Mouse (Mus musculus): Measurements from ENCODE around the gene Slc1a7. TPM values are rescaled to one million over a fixed set of nuclear protein-coding genes. Genes with fewer than 3 reads are reported as not detected.
A peak's percentile ranks its signal among the peaks of the same experiment; 100 is the strongest.

Gene Slc1a7
- polyA plus RNA-seq (2015; fragmentation: Nextera tagmentation; extraction: Ambion mirVana): not detected in 2 replicates

- ATAC-seq: no peak
- no peak within 1 kb of the TSS for H3K4me3 ChIP-seq (replicated peaks)
- H3K36me3 ChIP-seq: no peaks in the 10 kb centered on the region
- no peaks in the 10 kb centered on the region for H3K9me3 ChIP-seq
- H3K4me1 ChIP-seq (replicated peaks): no peaks in the 10 kb centered on the region
- no peaks in the 10 kb centered on the region for H3K27me3 ChIP-seq
- H3K27ac ChIP-seq: no peak within 1 kb of the TSS
- WGBS: 80% methylated on average over 16 of the region's 16 CpGs
- no peak within 1 kb of the TSS for H3K4me2 ChIP-seq (replicated peaks)
- H3K9ac ChIP-seq (replicated peaks): no peak within 1 kb of the TSS
Measured at GRCm38 (mm10) chr4:107967966-107968682, at the start of gene Slc1a7. Gene Slc1a7 (plus strand): TSS chr4:107968332.

- Histone ChIP-seq H3K9me3 (no peaks in the 10 kb centered on the region), H3K9ac (replicated peaks) (no peak overlapping the region), H3K4me3 (replicated peaks) (no peak overlapping the region), H3K27ac (no peak overlapping the region), H3K36me3 (no peaks in the 10 kb centered on the region; the same call in 1 of the 2 replicates), H3K27me3 (no peaks in the 10 kb centered on the region), H3K4me1 (replicated peaks) (peaks cover 17% of the 10 kb centered on the region; the same call in 1 of the 2 replicates), H3K4me2 (replicated peaks) (no peak overlapping the region)
- ATAC-seq: no peak
- WGBS: 94% methylated on average over 2 of the region's 2 CpGs
Measured at GRCm38 (mm10) chr4:107920336-107920735, 47.8 kb upstream of the Slc1a7 start.

GRCm38 (mm10) chr4:107921152-107921695 is 46.9 kb upstream of the Slc1a7 start:
- Histone ChIP-seq H3K36me3 (no peaks in the 10 kb centered on the region; the same call in 1 of the 2 replicates), H3K27ac (no peak overlapping the region), H3K9me3 (no peaks in the 10 kb centered on the region), H3K4me3 (replicated peaks) (no peak overlapping the region), H3K4me1 (replicated peaks) (peaks cover 17% of the 10 kb centered on the region; the same call in 1 of the 2 replicates), H3K27me3 (no peaks in the 10 kb centered on the region), H3K9ac (replicated peaks) (no peak overlapping the region), H3K4me2 (replicated peaks) (no peak overlapping the region)
- no peak for ATAC-seq
- WGBS: 85% methylated on average over 8 of the region's 8 CpGs

GRCm38 (mm10) chr4:107921952-107922351 is 46.2 kb upstream of the Slc1a7 start:
- Histone ChIP-seq H3K4me2 (replicated peaks) (no peak overlapping the region; the same call in 1 of the 2 replicates), H3K9ac (replicated peaks) (no peak overlapping the region)
- no peak for ATAC-seq

GRCm38 (mm10) chr4:107923145-107923802 is 44.9 kb upstream of the Slc1a7 start, which contains the start of gene Cpt2:
Gene Cpt2 (minus strand): TSS chr4:107923610.
- peak; percentile 94 for ATAC-seq
- Histone ChIP-seq H3K9ac (replicated peaks) (peak within 1 kb of the TSS; percentile 79), H3K9me3 (no peaks in the 10 kb centered on the region), H3K4me2 (replicated peaks) (peak within 1 kb of the TSS; percentile 85), H3K36me3 (no peaks in the 10 kb centered on the region; the same call in 1 of the 2 replicates), H3K4me1 (replicated peaks) (peaks cover 17% of the 10 kb centered on the region; the same call in 1 of the 2 replicates), H3K27me3 (no peaks in the 10 kb centered on the region), H3K27ac (peak within 1 kb of the TSS; percentile 36; the same call in 1 of the 2 replicates), H3K4me3 (replicated peaks) (peak within 1 kb of the TSS; percentile 73)
- 2% methylated on average over 38 of the region's 38 CpGs for WGBS

More at GRCm38 (mm10) chr4:107921952-107922351, 46.2 kb upstream of the Slc1a7 start:
- 67% methylated on average over 4 of the region's 4 CpGs for WGBS
- Histone ChIP-seq H3K27ac (no peak overlapping the region), H3K36me3 (no peaks in the 10 kb centered on the region; the same call in 1 of the 2 replicates), H3K27me3 (no peaks in the 10 kb centered on the region), H3K9me3 (no peaks in the 10 kb centered on the region), H3K4me3 (replicated peaks) (no peak overlapping the region), H3K4me1 (replicated peaks) (peaks cover 17% of the 10 kb centered on the region; the same call in 1 of the 2 replicates)

- no peaks in the 10 kb centered on the region for H3K27me3 ChIP-seq
- H3K4me2 ChIP-seq (replicated peaks): peak overlapping the region; percentile 85
- ATAC-seq: peak; percentile 65; the same call in 1 of the 2 replicates
- peak overlapping the region; percentile 73 for H3K4me3 ChIP-seq (replicated peaks)
- no peaks in the 10 kb centered on the region for H3K9me3 ChIP-seq
- H3K36me3 ChIP-seq: no peaks in the 10 kb centered on the region; the same call in 1 of the 2 replicates
- WGBS: 52% methylated on average over 7 of the region's 7 CpGs
- H3K4me1 ChIP-seq (replicated peaks): peaks cover 17% of the 10 kb centered on the region; the same call in 1 of the 2 replicates
- H3K9ac ChIP-seq (replicated peaks): no peak overlapping the region
- H3K27ac ChIP-seq: no peak overlapping the region
Measured at GRCm38 (mm10) chr4:107923803-107924194, 44.3 kb upstream of the Slc1a7 start.

- 70% methylated on average over 2 of the region's 2 CpGs for WGBS
- ATAC-seq: no peak
- H3K27ac ChIP-seq: no peak overlapping the region
Measured at GRCm38 (mm10) chr4:107928269-107928668, 39.9 kb upstream of the Slc1a7 start.

GRCm38 (mm10) chr4:107928726-107929125 is 39.4 kb upstream of the Slc1a7 start:
- Histone ChIP-seq H3K9ac (replicated peaks) (no peak overlapping the region), H3K27ac (no peak overlapping the region), H3K4me3 (replicated peaks) (no peak overlapping the region), H3K9me3 (no peaks in the 10 kb centered on the region), H3K4me1 (replicated peaks) (no peaks in the 10 kb centered on the region), H3K36me3 (no peaks in the 10 kb centered on the region), H3K27me3 (no peaks in the 10 kb centered on the region), H3K4me2 (replicated peaks) (no peak overlapping the region)
- 84% methylated on average over 2 of the region's 2 CpGs for WGBS
- ATAC-seq: no peak

More at GRCm38 (mm10) chr4:107928269-107928668, 39.9 kb upstream of the Slc1a7 start:
- Histone ChIP-seq H3K36me3 (no peaks in the 10 kb centered on the region), H3K4me1 (replicated peaks) (peaks cover 2% of the 10 kb centered on the region; the same call in 1 of the 2 replicates), H3K27me3 (no peaks in the 10 kb centered on the region), H3K9me3 (no peaks in the 10 kb centered on the region), H3K4me2 (replicated peaks) (no peak overlapping the region), H3K9ac (replicated peaks) (no peak overlapping the region), H3K4me3 (replicated peaks) (no peak overlapping the region)

- Histone ChIP-seq H3K9ac (replicated peaks) (no peak overlapping the region), H3K27ac (no peak overlapping the region), H3K27me3 (no peaks in the 10 kb centered on the region), H3K36me3 (no peaks in the 10 kb centered on the region), H3K4me3 (replicated peaks) (no peak overlapping the region), H3K9me3 (no peaks in the 10 kb centered on the region), H3K4me2 (replicated peaks) (no peak overlapping the region), H3K4me1 (replicated peaks) (no peaks in the 10 kb centered on the region)
- ATAC-seq: no peak
- WGBS: 82% methylated on average over 3 of the region's 3 CpGs
Measured at GRCm38 (mm10) chr4:107931453-107931852, 36.7 kb upstream of the Slc1a7 start.

GRCm38 (mm10) chr4:107933239-107933638 is 34.9 kb upstream of the Slc1a7 start:
- ATAC-seq: no peak
- H3K4me3 ChIP-seq (replicated peaks): no peak overlapping the region
- no peaks in the 10 kb centered on the region for H3K4me1 ChIP-seq (replicated peaks)
- no peak overlapping the region for H3K27ac ChIP-seq
- 80% methylated on average over 8 of the region's 8 CpGs for WGBS
- no peak overlapping the region for H3K9ac ChIP-seq (replicated peaks)
- H3K4me2 ChIP-seq (replicated peaks): no peak overlapping the region
- H3K27me3 ChIP-seq: no peaks in the 10 kb centered on the region
- no peaks in the 10 kb centered on the region for H3K36me3 ChIP-seq
- H3K9me3 ChIP-seq: no peaks in the 10 kb centered on the region

GRCm38 (mm10) chr4:107935254-107935653 is 32.9 kb upstream of the Slc1a7 start:
- Histone ChIP-seq H3K9me3 (no peaks in the 10 kb centered on the region), H3K27ac (no peak overlapping the region), H3K9ac (replicated peaks) (no peak overlapping the region), H3K4me3 (replicated peaks) (no peak overlapping the region), H3K4me1 (replicated peaks) (no peaks in the 10 kb centered on the region), H3K4me2 (replicated peaks) (no peak overlapping the region), H3K36me3 (no peaks in the 10 kb centered on the region), H3K27me3 (no peaks in the 10 kb centered on the region)
- 53% methylated on average over 3 of the region's 3 CpGs for WGBS
- ATAC-seq: no peak

GRCm38 (mm10) chr4:107937338-107937737 is 30.8 kb upstream of the Slc1a7 start:
- no peak for ATAC-seq
- no peak overlapping the region for H3K27ac ChIP-seq
- WGBS: 30% methylated on average over 6 of the region's 6 CpGs

More at GRCm38 (mm10) chr4:107937338-107937737, 30.8 kb upstream of the Slc1a7 start:
- Histone ChIP-seq H3K4me3 (replicated peaks) (no peak overlapping the region), H3K4me2 (replicated peaks) (no peak overlapping the region), H3K4me1 (replicated peaks) (no peaks in the 10 kb centered on the region), H3K27me3 (no peaks in the 10 kb centered on the region), H3K9ac (replicated peaks) (no peak overlapping the region), H3K36me3 (no peaks in the 10 kb centered on the region), H3K9me3 (no peaks in the 10 kb centered on the region)

Measured in midbrain, embryonic 13.5 days (tissue).